Mouse (Mus musculus): Measurements from ENCODE around the gene Ak4. TPM values are rescaled to one million over a fixed set of nuclear protein-coding genes. Genes with fewer than 3 reads are reported as not detected.
"Not testable (repeated sequence)": the region's sequence is repeated elsewhere in the genome, so short reads cannot be mapped to it uniquely, and the experiment has no call there.

Gene Ak4
- polyA plus RNA-seq, 1 experiment from 2014 or later: 5.9 TPM

- TF ChIP-seq CTCF (IDR thresholded peaks at IDR 0.05; ENCODE audit: low read depth): no peak
- Histone ChIP-seq H3K4me3 (ENCODE audit: low read depth, low read length) (no peak overlapping the region), H3K4me2 (no peak overlapping the region), H3K27me3 (ENCODE audit: insufficient read depth, low read length) (no peaks in the 10 kb centered on the region), H3K27ac (ENCODE audit: low read depth) (no peak overlapping the region), H3K9ac (no peak overlapping the region), H3K4me1 (ENCODE audit: insufficient read depth) (no peaks in the 10 kb centered on the region), H3K36me3 (ENCODE audit: insufficient read depth) (no peaks in the 10 kb centered on the region), H3K9me3 (ENCODE audit: low read depth, low read length) (no peaks in the 10 kb centered on the region)
- ATAC-seq (ENCODE audit: insufficient read depth): no peak
- 78% methylated on average over 4 of the region's 4 CpGs for WGBS
- no peak for DNase-seq
These were observed 40.3 kb upstream of the Ak4 start for GRCm38 (mm10) chr4:101378778-101379177.

- Histone ChIP-seq H3K4me3 (ENCODE audit: low read depth, low read length) (no peak overlapping the region), H3K9ac (no peak overlapping the region), H3K27ac (ENCODE audit: low read depth) (no peak overlapping the region), H3K36me3 (ENCODE audit: insufficient read depth) (no peaks in the 10 kb centered on the region), H3K4me2 (no peak overlapping the region), H3K9me3 (ENCODE audit: low read depth, low read length) (no peaks in the 10 kb centered on the region), H3K27me3 (ENCODE audit: insufficient read depth, low read length) (no peaks in the 10 kb centered on the region), H3K4me1 (ENCODE audit: insufficient read depth) (no peaks in the 10 kb centered on the region)
- peak; percentile 42; the same call in 1 of the 2 replicates for TF ChIP-seq CTCF (IDR thresholded peaks at IDR 0.05; ENCODE audit: low read depth)
- WGBS: 42% methylated on average over 2 of the region's 2 CpGs
- ATAC-seq (ENCODE audit: insufficient read depth) (no peak), DNase-seq (peak; percentile 71)
These were observed 34.1 kb upstream of the Ak4 start for GRCm38 (mm10) chr4:101385002-101385401.

GRCm38 (mm10) chr4:101388246-101388645, 30.8 kb upstream of the Ak4 start:
- Histone ChIP-seq H3K27ac (ENCODE audit: low read depth) (no peak overlapping the region), H3K9ac (no peak overlapping the region), H3K27me3 (ENCODE audit: insufficient read depth, low read length) (no peaks in the 10 kb centered on the region), H3K9me3 (ENCODE audit: low read depth, low read length) (no peaks in the 10 kb centered on the region), H3K4me2 (no peak overlapping the region), H3K36me3 (ENCODE audit: insufficient read depth) (no peaks in the 10 kb centered on the region), H3K4me1 (ENCODE audit: insufficient read depth) (no peaks in the 10 kb centered on the region), H3K4me3 (ENCODE audit: low read depth, low read length) (no peak overlapping the region)
- TF ChIP-seq CTCF (IDR thresholded peaks at IDR 0.05; ENCODE audit: low read depth): no peak
- no peak for DNase-seq
- no peak for ATAC-seq (ENCODE audit: insufficient read depth)
- 82% methylated on average over 8 of the region's 8 CpGs for WGBS

- not testable (repeated sequence) for ATAC-seq (ENCODE audit: insufficient read depth); H3K36me3 ChIP-seq (ENCODE audit: insufficient read depth)
- 70% methylated on average over 6 of the region's 6 CpGs for WGBS
These were observed 30.4 kb upstream of the Ak4 start for GRCm38 (mm10) chr4:101388656-101389055.

GRCm38 (mm10) chr4:101392229-101392628, 26.8 kb upstream of the Ak4 start:
- Histone ChIP-seq H3K4me3 (ENCODE audit: low read depth, low read length) (no peak overlapping the region), H3K27ac (ENCODE audit: low read depth) (no peak overlapping the region), H3K36me3 (ENCODE audit: insufficient read depth) (no peaks in the 10 kb centered on the region), H3K4me2 (no peak overlapping the region), H3K9me3 (ENCODE audit: low read depth, low read length) (no peaks in the 10 kb centered on the region), H3K9ac (no peak overlapping the region), H3K27me3 (ENCODE audit: insufficient read depth, low read length) (no peaks in the 10 kb centered on the region), H3K4me1 (ENCODE audit: insufficient read depth) (peaks cover 8% of the 10 kb centered on the region)
- DNase-seq: peak; percentile 65
- WGBS: 43% methylated on average over 2 of the region's 2 CpGs
- no peak for ATAC-seq (ENCODE audit: insufficient read depth)
- peak; percentile 71 for TF ChIP-seq CTCF (IDR thresholded peaks at IDR 0.05; ENCODE audit: low read depth)

More at GRCm38 (mm10) chr4:101388656-101389055, 30.4 kb upstream of the Ak4 start:
- not testable (repeated sequence) for DNase-seq; H3K9ac ChIP-seq; H3K4me2 ChIP-seq; H3K9me3 ChIP-seq (ENCODE audit: low read depth, low read length); H3K27ac ChIP-seq (ENCODE audit: low read depth); H3K27me3 ChIP-seq (ENCODE audit: insufficient read depth, low read length); H3K4me1 ChIP-seq (ENCODE audit: insufficient read depth); H3K4me3 ChIP-seq (ENCODE audit: low read depth, low read length)

- H3K36me3 ChIP-seq (ENCODE audit: insufficient read depth): no peaks in the 10 kb centered on the region
- peaks cover 8% of the 10 kb centered on the region for H3K4me1 ChIP-seq (ENCODE audit: insufficient read depth)
- no peaks in the 10 kb centered on the region for H3K9me3 ChIP-seq (ENCODE audit: low read depth, low read length)
- no peak overlapping the region for H3K4me2 ChIP-seq
- 30% methylated on average over 5 of the region's 5 CpGs for WGBS
- H3K9ac ChIP-seq: no peak overlapping the region
- no peaks in the 10 kb centered on the region for H3K27me3 ChIP-seq (ENCODE audit: insufficient read depth, low read length)
- 0 out of 2 replicates have a peak overlapping the region, but pooled peaks have one; percentile 43 for H3K27ac ChIP-seq (ENCODE audit: low read depth)
- ATAC-seq (ENCODE audit: insufficient read depth) (peak; percentile 70; the same call in 1 of the 2 replicates), DNase-seq (peak; percentile 32)
- H3K4me3 ChIP-seq (ENCODE audit: low read depth, low read length): no peak overlapping the region
- no peak for TF ChIP-seq CTCF (IDR thresholded peaks at IDR 0.05; ENCODE audit: low read depth)
These were observed 25.8 kb upstream of the Ak4 start for GRCm38 (mm10) chr4:101393292-101393711.

GRCm38 (mm10) chr4:101395021-101395533, 24.0 kb upstream of the Ak4 start:
- H3K4me2 ChIP-seq: no peak overlapping the region
- no peaks in the 10 kb centered on the region for H3K9me3 ChIP-seq (ENCODE audit: low read depth, low read length)
- TF ChIP-seq CTCF (IDR thresholded peaks at IDR 0.05; ENCODE audit: low read depth): no peak
- H3K4me3 ChIP-seq (ENCODE audit: low read depth, low read length): no peak overlapping the region
- ATAC-seq (ENCODE audit: insufficient read depth) (peak; percentile 55), DNase-seq (peak; percentile 63)
- H3K9ac ChIP-seq: no peak overlapping the region
- H3K36me3 ChIP-seq (ENCODE audit: insufficient read depth): no peaks in the 10 kb centered on the region
- peaks cover 8% of the 10 kb centered on the region for H3K4me1 ChIP-seq (ENCODE audit: insufficient read depth)
- WGBS: 50% methylated on average over 8 of the region's 8 CpGs
- H3K27me3 ChIP-seq (ENCODE audit: insufficient read depth, low read length): no peaks in the 10 kb centered on the region
- H3K27ac ChIP-seq (ENCODE audit: low read depth): no peak overlapping the region

All from lung, embryonic 14.5 days (tissue).